Mouse (Mus musculus) layer of hippocampus, adult 18-20 months (tissue): ENCODE results near the gene Trpm3. TPM values are rescaled to one million over a fixed set of nuclear protein-coding genes. Genes with fewer than 3 reads are reported as not detected.

Source experiments
- DNase-seq, 2 experiments: peaks; one replicate each; pipeline ENCODE4 v3.0.0; 2022; ENCODE audit warnings: low spot score in 2 of 2
- total RNA-seq, 2 experiments: library from RNA; stranded (reverse); gene quantifications; 2 replicates each; pipeline ENCODE4 v1.2.3; 2021

Trpm3 gene
- total RNA-seq, 2 experiments from 2014 or later, result 56.8 to 61.7 TPM

GRCm38 (mm10) chr19:22631316-22631715 is 492.5 kb downstream of the Trpm3 start:
- DNase-seq, result peak; percentile 27 to 77

- no peak for DNase-seq
Measured at GRCm38 (mm10) chr19:22635635-22636034, 496.8 kb downstream of the Trpm3 start.

- no peak for DNase-seq
Measured at GRCm38 (mm10) chr19:22637786-22638185, 498.9 kb downstream of the Trpm3 start.

- DNase-seq, result no peak
Measured at GRCm38 (mm10) chr19:22638394-22638954, 499.6 kb downstream of the Trpm3 start.

GRCm38 (mm10) chr19:22642124-22642523 is 503.3 kb downstream of the Trpm3 start:
- DNase-seq, result no peak

- peak in 1 of 2 experiments; percentile 26 for DNase-seq
Measured at GRCm38 (mm10) chr19:22656466-22657215, 517.8 kb downstream of the Trpm3 start.

- no peak for DNase-seq
Measured at GRCm38 (mm10) chr19:22657251-22657650, 518.4 kb downstream of the Trpm3 start.

GRCm38 (mm10) chr19:22665401-22665800 is 526.6 kb downstream of the Trpm3 start:
- DNase-seq, result no peak

- no peak for DNase-seq
Measured at GRCm38 (mm10) chr19:22670222-22670621, 531.4 kb downstream of the Trpm3 start.

- no peak for DNase-seq
Measured at GRCm38 (mm10) chr19:22672892-22673291, 534.0 kb downstream of the Trpm3 start.

GRCm38 (mm10) chr19:22676206-22676605 is 537.4 kb downstream of the Trpm3 start:
- DNase-seq, result no peak

GRCm38 (mm10) chr19:22682238-22682637 is 543.4 kb downstream of the Trpm3 start:
- no peak for DNase-seq

- DNase-seq, result no peak
Measured at GRCm38 (mm10) chr19:22691995-22692394, 553.1 kb downstream of the Trpm3 start.

- DNase-seq, result no peak
Measured at GRCm38 (mm10) chr19:22692553-22692952, 553.7 kb downstream of the Trpm3 start.

- DNase-seq, result no peak
Measured at GRCm38 (mm10) chr19:22692956-22693355, 554.1 kb downstream of the Trpm3 start.

GRCm38 (mm10) chr19:22695423-22695822 is 556.6 kb downstream of the Trpm3 start:
- DNase-seq, result peak in 1 of 2 experiments; percentile 11

GRCm38 (mm10) chr19:22698737-22699136 is 559.9 kb downstream of the Trpm3 start:
- DNase-seq, result no peak

GRCm38 (mm10) chr19:22700871-22701651 is 562.2 kb downstream of the Trpm3 start:
- DNase-seq, result peak in 1 of 2 experiments; percentile 19

GRCm38 (mm10) chr19:22703876-22704275 is 565.0 kb downstream of the Trpm3 start:
- DNase-seq, result no peak

GRCm38 (mm10) chr19:22705414-22705813 is 566.6 kb downstream of the Trpm3 start:
- no peak for DNase-seq

GRCm38 (mm10) chr19:22719027-22719426 is 580.2 kb downstream of the Trpm3 start:
- DNase-seq, result no peak

- no peak for DNase-seq
Measured at GRCm38 (mm10) chr19:22729846-22730245, 591.0 kb downstream of the Trpm3 start.
